Mouse (Mus musculus) gastrocnemius, postnatal 25 days (tissue): ENCODE data around the gene Ddc. TPM values are rescaled to one million over a fixed set of nuclear protein-coding genes. Genes with fewer than 3 reads are reported as not detected.

Source experiments
- DNase-seq: peaks from one replicate; pipeline ENCODE4 v3.0.0; 2022
- long read RNA-seq, 2 experiments: library from polyadenylated mRNA; stranded (forward); transcript quantifications; one replicate each; pipeline ENCODE4 v2.0.0; 2021
- total RNA-seq, 2 experiments: library from RNA; stranded (reverse); gene quantifications; 1 replicate in 1 of 2; 2 replicates in 1 of 2; pipeline ENCODE4 v1.2.3; 2021

Ddc gene
- 1 to 10 TPM in 1 of 2 experiments, under 1 TPM in 1; 0.94 to 2.5 TPM for total RNA-seq
- long read RNA-seq, experiment 1: 0 reads
- long read RNA-seq, experiment 2, partial matches to known transcripts: 0 of 2 reads
- long read RNA-seq, experiment 2, other reads (novel, unspliced or antisense): 2 of 2 reads

DNA sequence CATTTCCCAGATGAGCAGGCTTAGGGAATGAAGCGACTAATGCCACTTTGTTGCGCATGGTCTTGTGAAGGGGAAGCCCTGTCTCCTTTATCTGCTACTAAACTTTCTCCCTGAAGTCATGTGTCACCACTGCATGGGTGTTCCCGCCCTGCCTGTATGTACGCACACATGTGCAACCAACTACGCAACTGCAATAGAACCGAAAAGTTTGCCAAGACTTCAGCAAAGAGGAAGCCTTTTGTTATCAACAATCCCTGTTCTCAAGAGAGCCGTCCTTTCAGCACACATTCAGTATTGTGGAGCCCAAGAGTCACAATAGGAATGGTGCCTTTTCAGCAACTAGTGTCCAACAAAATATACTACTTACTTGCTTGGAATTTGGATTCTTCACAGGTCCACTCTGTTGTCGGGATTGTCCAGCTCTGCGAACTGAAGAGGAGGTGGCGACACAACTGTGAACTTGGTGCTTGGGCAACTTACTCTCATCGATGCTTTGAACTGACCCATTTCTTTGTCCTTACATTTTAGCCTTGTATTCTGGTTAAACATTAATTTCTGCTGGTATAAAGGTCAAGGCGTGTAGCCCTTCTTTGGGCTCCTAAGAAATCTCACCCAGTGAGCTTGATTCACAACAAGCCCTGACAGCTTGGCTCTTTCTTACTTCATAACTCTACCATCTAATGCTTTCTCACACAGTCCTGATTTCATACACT is at the start of gene Ddc:
Gene Ddc (minus strand): TSS at position 500 of the 713 bp plus-strand sequence.
- DNase-seq: no peak

GRCm38 (mm10) chr11:11945766-11946165 is 47.8 kb upstream of the Ddc start:
- no peak for DNase-seq

DNA sequence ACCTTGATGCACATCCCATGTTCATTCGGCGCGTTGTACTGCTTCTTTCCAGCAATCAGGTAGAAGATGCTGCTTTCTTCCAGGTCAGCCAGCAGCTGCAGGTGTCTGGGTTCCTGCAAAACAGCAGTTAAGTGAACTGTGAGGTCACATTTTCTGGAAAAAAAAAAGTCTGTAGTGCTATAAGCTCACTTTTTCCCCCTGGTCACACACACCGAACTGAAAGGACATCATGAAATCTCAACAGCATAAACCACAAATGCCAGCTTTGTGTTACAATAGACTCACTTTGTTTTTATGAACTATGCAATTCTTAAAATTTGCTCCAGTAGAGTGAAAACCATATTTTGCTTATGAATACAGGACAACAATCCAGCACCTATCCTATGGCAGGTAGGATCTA is 46.9 kb upstream of the Ddc start:
- no peak for DNase-seq

DNA sequence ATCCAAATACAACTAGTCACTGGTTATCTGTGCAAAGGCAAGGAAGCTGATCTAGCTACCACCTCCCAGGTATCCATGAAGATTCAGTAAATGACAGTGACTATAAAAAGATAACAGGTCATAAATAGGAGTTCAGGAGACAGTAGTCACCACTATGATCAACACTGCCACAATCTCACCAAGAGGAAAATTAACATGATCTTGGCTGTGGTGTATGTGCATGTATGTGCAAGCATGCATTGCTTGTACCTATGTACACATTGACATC is 46.1 kb upstream of the Ddc start:
- no peak for DNase-seq

DNA sequence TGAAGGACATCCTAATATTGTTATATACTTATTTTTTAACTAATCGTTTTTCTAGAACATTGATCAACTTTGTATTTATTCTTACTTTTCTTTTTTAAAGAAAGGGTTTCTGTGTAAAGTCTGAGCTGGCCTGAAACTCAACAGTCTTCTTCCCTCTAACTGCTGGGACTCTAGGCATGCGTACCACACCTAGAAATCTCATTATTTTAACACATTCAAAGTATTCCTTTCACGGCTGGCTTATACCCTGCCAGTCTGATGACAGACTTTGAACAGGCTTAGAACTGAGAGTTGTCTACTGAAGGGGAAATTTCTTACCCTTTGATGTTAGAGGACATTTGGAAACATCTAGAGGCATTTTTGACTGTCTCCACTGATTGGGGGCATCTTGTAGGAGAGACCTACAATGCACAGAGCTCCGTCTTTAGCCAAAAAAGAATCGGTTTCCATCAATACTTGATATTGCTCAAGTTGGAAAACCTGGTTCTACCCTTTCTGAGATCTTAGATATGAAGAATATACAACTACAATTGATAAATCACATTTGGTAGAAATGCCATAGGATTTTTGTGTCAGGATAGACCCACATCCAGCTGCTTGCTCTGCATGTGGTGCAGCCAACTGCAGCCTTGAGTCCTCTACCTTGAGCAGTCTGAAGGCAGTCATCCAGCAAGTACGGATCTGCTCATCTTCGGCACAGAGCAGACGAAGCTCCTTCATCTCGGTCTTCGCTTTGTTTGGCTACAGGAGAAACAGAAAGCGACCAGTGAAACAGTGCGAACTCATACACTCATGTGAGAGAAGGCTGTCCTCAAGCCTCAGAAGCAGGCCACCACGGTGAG is 45.5 kb upstream of the Ddc start:
- no peak for DNase-seq

DNA sequence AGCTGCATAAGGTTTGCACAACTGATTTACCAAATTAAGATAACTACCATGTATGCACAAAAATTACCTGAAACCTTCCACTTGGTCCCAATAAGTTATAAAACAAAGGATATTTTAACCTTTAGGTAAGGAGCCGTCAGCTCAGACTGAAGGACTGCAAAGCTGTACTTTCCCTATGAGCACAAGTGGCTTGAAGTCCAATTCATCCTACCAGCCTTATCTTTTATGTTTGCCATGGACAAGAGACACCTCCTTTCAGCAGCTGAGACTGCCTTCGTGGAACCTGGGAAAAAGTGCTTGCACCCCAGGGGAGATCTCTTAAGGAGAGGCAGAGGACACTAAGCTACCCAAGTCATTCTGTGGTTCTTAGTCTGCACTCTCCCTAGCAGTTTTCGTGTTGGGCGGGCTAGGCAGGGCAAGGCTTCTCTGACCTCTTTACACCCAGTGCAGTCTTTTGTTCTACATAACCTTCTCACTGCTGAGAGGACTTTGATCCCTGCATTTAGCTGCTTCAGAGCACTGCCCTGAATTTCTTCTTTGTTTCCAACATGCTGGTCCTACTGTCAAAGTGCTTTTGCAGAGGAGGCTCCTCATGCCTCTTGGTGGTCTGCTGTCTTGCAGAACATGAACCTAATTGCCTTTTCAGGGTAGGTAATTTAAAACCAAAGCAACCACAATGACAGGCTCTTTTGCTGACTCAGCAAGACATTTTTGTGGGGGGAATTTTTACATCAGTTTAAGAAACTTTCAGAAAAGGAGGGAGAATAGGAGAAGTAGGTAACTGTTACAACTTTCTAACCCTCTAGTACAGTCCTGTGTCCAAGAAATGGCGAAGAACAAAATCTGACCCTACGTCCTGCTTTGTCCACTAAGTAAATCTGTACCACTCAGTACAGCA is 44.6 kb upstream of the Ddc start:
- DNase-seq: no peak

DNA sequence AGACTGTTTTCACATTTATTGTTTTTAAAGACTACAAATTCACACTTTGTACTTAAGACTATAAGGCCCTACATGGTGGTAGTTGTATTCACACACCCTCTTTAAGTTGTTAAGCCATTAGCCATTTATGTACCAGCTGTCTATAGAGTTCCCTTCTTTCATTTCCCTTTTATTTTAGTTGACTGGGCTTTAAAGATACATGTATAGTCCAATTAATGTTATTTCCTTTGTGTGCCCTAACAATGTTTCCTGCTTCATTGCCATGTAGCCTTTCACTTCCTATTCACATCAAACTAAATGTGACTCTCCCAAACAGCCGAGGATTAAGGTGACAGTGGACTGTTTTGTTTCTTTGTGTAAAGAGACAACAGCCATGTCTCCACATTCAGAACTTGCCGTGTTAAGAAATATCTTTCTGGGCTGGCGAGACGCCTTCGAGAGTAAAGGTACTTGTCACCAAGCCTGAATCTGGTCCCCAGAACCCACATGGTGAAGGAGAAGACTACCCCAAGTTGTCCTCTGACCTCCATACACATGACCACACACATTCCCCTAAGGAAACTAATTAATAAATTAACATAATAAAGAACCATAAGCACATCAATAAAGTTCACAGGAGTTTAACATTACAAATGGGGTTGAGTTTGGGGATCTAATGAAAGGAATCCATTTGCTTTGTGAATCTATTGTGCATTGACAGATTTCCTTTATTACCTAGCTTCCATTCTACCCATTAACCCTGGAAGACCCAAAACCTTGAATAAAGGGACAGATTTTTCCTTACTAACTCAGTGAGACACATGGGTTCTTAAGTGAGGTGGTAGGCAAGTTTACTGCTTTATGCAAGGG is 43.1 kb upstream of the Ddc start:
- no peak for DNase-seq

DNA sequence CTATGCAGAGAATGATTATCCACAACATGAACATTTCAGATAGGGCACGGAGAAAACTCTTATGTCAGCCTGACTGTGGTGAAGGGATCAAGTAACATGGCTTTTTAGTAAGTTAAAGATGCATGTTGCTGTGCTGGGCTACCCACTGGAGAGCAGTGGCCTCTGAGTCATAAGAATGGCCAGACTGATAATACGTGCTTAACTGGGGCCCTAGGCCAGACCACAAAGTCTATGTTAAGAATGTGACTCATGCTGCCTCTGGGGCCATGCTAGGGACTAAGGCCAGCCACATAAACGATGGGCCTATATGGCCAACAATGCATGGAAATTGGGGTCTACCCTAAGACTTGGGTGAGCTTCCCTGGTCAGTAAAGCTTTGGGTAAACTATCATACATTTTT is 41.7 kb upstream of the Ddc start:
- no peak for DNase-seq

DNA sequence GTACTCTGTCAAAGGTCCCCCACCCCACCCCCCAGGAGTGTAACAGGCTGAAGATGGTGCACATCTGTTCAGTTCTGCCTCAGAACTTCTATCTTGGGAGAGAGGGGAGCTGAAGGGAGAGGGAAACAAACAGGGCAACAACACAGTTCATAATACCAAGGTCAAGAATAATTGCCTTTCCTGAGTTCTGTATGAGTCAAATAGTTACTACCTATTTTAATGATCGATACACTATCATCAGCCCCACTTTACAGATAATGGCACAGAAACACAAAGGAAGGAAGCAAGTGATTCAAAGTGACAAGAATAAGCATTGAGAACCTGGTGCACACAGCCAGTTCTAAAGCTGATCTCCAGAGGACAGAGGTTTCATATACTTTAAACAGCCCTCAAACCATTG is 40.6 kb upstream of the Ddc start:
- DNase-seq: no peak

DNA sequence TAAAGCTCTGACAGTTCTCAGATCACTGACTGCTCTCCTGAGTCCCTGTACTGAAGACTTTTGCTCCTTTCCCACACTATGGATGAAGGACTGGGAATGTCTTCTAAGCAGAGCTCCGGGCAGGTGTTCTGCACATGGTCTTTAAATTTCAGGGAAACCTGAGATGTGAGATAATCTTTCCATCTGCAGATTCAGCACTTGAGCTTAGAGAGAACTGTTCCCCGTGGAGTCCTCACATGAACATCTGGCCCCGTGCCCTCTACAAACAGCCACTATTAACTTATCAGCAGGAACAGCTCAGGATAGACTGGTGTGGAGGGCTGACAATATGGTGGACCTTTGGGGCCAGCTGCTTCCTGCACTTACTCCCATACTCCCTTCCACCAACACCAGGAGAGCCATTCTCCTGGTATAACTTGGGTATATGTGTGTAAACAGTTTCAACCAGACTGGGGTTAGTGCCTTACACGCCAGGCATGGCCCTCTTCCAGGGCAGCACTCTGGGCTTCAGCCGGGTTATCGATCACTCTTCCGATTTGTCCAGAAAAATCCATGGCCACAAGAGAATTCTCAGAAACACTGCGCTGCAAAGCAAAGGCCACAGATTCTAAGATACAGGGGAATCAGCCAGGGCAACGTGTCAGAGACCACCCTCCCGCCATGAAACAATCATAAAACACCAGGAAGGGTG is 39.5 kb upstream of the Ddc start:
- DNase-seq: no peak

DNA sequence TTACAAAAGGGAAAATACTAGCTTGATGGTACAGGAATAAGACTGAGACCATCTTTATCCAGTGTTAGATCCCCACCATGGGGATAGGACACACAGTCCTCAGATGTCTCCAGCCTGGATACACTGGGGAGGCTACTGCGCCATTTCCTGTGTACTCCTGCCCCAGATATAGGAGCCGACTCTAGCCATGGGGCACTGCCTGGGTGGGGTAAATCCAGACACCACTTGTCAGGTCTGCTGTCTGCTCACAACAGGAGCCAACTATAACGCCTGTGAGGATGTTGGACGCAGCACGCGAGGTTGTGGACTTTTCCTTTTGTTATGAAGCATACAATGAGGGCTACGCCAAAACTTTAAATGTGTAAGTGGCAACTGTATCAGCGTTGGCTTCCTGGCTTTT is 36.9 kb upstream of the Ddc start:
- DNase-seq: no peak

DNA sequence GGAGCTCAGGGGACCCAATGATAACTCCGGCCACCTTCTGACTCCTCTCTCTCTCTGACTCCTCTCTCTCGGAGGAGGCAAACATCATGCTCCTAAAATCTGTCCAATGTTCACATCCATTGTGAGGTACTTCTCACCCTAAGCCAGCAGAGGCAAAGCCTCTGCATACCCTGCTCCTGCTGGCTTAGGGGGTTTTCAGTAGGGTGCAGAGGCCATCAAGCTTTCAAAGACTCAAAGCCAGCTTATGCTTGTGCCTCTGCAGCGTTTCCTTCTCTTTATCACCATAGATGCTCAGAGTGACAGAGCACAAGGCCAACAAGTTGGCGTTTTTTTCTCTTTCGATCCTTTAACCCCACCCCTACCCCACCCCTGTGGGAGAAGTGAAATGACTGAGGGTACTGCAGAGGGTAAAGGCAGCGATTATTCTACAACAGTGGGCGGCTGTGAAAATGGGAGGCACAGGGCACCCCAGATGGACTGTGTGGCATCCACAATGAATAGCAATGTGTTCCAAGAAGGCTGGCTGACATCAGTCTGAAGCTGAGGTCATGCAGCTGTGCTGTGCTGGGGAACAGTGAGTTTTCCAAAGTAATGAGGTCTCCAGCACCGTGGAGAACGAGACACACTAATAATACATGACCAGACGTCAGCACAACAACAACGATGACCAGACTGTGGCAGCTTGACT is 34.3 kb upstream of the Ddc start:
- peak; percentile 53 for DNase-seq

- no peak for DNase-seq
Measured at GRCm38 (mm10) chr11:11931688-11932087, 33.7 kb upstream of the Ddc start.

GRCm38 (mm10) chr11:11930527-11930926 is 32.6 kb upstream of the Ddc start:
- DNase-seq: no peak

- DNase-seq: no peak
Measured at GRCm38 (mm10) chr11:11929059-11929458, 31.1 kb upstream of the Ddc start.

DNA sequence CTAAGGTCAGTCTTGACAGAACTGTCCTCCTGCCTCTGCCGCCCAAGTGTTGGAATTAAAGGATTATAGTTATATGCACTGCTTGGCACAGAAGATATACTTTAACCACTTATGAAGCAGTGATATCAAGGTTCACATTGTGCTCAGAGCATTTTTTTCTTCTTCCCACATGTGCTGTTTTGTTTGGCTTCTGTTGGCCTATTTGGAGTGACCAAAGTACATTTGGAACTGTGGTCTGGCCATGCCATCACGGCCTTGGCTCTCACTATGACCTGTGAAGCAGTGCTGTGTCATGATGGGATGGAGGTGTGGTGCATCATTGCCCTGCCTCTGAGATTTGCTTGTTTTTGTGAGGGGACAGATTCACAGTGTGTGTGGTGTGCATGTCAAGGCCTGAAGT is 30.6 kb upstream of the Ddc start:
- no peak for DNase-seq

DNA sequence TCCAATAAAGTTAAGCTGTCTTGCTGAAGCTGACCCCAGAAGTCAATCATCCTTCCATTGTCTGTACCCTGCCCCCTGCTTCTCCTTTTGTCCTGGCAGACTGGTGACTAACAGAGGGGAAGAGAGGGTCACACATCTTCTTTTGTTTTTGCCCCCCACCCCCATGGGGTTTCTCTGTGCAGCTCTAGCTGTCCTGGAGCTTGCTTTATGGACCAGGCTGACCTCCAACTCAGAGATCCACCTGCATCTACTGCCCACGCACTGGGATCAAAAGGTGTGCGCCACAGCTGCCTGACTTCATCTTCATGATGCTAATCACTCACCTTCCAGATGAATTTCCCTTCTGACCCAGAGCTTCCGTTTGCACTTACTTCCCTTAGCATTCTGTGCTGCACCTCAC is 26.0 kb upstream of the Ddc start:
- no peak for DNase-seq

GRCm38 (mm10) chr11:11923345-11923744 is 25.4 kb upstream of the Ddc start:
- no peak for DNase-seq

DNA sequence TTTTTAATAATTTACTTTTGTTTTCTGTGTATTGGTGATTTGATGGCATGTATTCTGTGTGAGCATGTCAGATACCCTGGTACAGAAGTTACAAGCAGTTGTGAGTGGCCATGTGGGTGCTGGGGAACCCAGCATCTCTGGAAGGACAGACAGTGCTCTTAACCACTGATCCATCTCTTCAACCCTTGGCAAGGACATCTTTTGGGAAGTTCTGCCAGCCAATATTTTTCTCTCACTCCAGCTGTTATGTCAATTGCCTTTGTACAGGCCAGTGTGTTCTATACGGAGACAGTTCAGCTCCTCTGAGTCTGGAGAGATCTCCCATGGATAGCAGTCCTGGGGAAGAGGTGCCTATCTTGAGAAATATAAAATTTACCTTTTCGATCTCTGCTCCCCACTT is 24.2 kb upstream of the Ddc start:
- DNase-seq: no peak

DNA sequence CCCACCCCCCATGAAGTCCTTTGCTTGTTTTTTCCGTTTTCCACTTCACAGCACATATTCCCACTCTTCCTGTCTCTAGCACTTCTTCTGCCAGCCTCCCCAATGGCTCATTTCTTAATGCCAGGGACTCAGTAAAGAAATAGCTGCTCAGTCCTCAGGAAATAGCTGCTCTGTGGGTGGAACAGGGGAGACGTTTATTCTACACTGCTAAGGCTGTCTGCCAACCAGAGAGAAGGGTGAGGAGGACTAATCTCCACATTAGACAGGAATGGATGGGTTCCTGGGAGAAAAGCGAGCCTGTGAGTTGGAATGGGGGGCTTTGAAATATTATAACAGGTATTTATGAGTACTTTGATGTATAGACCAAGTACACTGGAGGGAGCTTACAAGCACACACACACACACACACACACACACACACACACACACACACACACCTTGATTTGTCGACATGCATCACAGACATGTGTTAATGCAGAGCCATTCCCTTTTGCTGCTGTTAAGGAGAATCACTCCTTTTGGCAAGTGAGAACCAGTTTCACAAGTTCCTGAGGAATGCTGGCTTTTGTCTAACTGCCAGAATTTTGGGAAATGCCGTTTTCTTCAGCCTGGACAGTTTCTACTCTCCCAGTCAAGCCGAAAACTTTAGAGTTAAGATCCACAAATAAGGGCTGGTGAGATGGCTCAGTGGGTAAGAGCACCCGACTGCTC is 9.9 kb upstream of the Ddc start:
- no peak for DNase-seq
